Mouse (Mus musculus) thymus, adult 2 months (tissue): ENCODE data around the gene Olfr983.

ENCODE experiments used
- CTCF ChIP-seq: fragments of 200-500 bp; IDR thresholded peaks from 2 replicates; pipeline ENCODE4 v1.5.1; 2012; ENCODE audit warnings: mild to moderate bottlenecking, control low read depth, low read length, moderate library complexity, borderline replicate concordance; ENCODE audit not compliant: control insufficient read depth, poor library complexity, insufficient read depth; ENCODE audit errors: extremely low read depth
- POLR2A ChIP-seq: fragments of 200-500 bp; IDR thresholded peaks from 2 replicates; pipeline ENCODE4 v1.6.1; 2012; ENCODE audit warnings: mild to moderate bottlenecking, low read length, control low read depth, moderate library complexity; ENCODE audit not compliant: control insufficient read depth, poor library complexity, insufficient read depth; ENCODE audit errors: extremely low read depth

DNA sequence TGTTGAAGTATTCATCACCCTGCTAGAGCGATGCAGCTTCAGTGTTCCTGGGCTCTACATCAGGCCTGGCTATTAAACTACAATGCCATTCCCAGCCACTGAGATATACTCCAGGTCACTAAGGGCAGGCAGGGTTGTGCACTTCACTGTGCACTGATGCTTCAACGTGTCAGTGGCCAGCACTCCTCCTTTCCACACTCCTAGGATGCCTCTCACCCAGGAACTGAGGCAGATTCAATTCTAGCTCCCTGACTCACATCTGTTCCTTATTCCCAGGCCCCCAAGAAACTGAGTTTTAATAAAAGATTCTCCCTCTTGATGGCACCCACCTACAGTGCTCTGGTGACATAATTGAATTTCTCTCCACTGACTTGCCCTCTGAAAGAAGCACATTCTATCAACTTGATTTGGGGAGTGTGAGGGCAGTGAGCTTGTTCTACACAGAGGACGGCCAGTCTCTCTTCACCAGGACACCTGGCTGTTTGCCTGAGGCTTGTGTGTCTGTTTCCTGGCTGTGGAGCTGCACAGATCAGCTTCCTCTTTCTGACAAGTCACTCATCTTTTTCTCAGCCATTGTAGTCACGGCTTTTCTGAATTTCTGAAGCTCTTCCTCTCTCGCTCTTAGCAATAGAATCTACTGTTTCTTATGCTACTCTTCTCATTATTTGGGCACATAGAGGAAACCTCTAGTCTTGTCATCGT lies 43.7 kb upstream of the Olfr983 start:
- TF ChIP-seq CTCF (no peak), POLR2A (no peak)
